Mouse (Mus musculus) right cerebral cortex, adult 2 months (tissue): Measurements from ENCODE around the gene Aknad1.

Source experiments
- DNase-seq, 2 experiments: peaks; one replicate each; pipeline ENCODE4 v3.0.0; 2021 to 2022; ENCODE audit warnings: low spot score in 2 of 2

Gene Aknad1

GRCm38 (mm10) chr3:108739045-108739708 is at the start of gene Aknad1:
Gene Aknad1 (plus strand): TSS chr3:108739658.
- DNase-seq: no peak

GRCm38 (mm10) chr3:108689979-108690378 is 49.5 kb upstream of the Aknad1 start:
- DNase-seq: no peak

DNA sequence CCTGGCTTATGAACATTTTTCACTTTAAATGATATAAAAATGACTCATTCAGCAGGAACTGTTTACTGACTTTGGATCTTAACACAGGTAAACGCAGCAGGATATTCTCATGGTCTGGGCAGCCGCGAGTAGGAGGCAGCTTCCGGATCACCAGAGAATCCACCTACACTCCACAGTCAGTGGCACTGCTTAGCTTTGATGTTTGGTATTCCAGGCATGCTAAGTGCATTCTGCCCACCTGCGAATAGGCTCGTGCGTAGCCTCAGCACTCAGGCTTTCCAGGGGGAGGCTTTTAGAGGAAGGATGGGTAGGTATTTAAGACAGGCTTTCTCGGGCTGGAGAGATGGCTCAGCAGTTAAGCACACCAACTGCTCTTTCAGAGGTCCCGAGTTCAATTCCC is 45.1 kb upstream of the Aknad1 start:
- peak; percentile 45 to 56 for DNase-seq

DNA sequence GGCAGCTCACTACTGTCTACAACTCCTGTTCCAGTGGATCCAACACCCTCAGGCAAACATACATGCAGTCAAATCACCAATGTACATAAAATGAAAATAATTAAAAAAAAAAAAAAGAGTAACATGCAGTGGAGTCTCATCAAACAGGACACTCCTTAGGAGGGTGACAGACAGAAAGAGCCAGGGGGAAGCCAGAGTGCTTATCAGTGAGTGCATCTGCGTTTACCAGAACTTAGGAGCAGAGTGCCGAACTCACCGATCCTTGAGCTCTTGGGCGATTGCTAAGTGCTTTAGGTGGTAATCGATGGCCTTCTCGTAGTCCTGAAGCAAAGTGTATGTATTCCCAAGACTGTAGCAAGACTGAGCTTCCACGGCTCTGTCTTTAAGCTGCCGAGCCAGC is 40.8 kb upstream of the Aknad1 start:
- DNase-seq: no peak

DNA sequence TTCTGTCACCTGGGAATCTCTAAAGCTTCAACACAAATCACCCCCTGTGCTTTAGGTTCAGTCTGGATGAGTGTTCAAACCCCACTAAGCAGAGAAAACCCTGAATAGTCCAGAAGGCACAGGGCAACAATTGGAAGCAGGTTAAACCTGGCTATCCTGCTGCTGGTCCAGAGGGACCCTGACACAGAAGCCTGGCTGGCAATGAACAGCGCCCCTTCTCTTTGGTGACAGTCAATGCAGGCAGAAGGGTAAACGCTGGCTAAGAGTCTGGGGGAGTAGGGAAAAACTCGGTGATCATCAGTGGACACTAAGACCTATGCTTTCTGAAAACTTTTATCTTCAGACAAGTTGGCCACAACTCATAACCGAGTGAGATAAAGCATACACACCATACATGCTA is 39.7 kb upstream of the Aknad1 start:
- no peak for DNase-seq

DNA sequence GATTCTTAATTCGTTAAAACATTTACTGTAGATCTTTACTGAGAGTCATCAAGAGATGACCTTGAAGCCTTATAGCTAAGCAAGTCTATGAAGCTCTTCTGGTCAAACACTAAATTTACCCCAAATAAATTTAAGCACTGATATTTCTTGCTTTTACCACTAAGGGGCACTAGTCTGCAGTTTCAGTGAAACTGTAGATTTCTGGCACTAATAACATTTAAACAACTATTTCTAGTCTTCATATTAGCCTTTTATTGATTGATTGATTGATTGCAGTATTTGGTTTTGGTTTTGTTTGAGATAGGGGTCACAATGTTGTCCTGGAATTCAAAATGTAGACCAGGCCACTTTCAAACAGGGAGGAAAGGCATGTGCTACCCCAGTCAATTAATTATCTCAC is 38.2 kb upstream of the Aknad1 start:
- DNase-seq: no peak

GRCm38 (mm10) chr3:108702789-108703188 is 36.7 kb upstream of the Aknad1 start:
- no peak for DNase-seq

DNA sequence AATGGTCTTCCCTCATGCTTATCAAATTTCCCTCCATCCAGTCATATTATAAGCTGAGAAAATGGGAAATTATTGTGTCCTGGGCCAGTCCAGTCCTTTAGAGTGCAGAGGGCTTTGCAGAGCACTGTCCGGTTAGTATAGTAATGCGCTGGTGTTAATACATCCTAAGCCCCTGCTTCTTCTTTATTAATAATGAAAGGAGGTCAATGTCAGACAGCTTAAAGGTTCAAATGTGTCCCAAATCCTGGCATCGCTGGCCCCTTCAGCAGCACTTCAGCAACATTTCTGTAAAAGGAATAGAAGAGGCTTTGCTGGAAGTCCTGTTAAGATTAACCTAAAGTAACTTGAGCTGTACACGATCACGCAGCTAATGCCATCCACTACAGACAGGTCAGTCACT is 28.2 kb upstream of the Aknad1 start:
- no peak for DNase-seq

DNA sequence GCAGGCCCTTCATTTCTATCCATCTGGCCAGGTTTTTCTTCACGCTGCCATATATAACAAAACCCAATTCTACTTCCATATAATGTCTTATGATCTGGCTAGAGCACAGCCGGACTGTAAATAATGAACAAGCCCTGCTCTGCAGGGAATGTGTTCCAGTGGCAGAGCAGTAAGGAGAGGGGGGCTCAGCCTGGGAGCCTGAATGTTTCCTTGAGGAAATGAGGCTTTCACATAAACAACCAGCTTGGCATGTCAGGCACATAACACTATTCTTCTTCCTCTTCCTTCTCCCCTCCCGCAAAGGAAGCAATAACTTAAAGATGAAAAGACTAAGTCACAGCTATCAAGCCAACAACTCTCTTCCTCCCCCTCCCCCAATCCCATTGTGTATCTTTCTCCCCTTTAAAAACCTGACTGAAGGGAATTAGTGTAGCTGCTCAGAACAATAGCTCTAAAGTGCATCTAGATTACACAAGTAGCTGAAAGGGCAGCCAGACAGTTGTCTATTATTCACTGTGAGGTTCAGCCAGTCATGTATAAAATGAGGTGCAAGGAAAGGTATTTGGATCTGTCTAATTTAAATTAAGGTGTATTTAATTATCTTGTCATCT is 26.3 kb upstream of the Aknad1 start:
- DNase-seq: no peak

DNA sequence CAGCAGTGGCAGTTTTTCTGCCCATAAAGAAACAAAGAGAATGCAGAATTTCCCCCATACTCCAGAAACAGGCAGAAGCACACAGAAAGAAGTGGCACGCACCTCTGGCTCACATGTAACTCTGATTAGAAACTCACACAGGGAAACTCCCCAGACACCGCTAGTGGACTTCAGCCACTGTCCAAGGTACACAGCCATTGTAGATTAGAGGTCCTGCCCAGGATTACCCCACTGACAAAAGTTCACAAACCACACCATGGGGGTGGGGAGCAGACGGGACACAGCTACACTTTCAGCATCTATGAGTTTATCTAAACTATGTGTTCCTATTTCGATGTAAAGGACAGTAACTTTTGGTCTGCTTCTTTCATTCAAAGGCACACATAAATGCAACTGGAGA is 24.6 kb upstream of the Aknad1 start:
- DNase-seq: no peak

DNA sequence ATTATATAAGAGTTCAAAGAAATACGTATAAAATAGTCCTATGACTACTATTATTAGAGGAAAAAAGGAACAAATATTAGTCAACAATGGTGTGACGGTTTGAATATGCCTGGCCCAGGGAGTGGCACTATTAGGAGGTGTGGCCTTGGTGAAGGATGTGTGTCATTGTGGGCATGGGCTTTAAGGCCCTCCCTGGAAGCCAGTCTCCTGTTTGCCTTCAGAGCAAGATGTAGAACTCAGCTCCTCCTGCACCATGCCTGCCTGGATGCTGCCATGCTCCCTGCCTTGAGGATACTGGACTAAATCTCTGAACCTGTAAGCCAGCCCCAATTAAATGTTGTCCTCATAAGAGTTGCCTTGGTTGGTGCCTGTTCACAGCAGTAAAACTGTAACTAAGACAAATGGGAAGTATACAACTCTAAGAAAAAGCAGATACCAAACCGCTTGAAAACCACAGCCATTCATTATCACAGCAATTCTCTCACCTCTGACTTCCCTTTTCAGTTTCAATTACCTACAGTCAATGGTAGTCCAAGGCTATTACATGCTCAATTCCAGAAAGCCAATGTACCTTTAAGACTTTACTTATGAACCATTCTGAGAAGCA is 21.5 kb upstream of the Aknad1 start:
- no peak for DNase-seq

GRCm38 (mm10) chr3:108719357-108719756 is 20.1 kb upstream of the Aknad1 start:
- DNase-seq: no peak

GRCm38 (mm10) chr3:108719761-108720160 is 19.7 kb upstream of the Aknad1 start:
- no peak for DNase-seq

- DNase-seq: peak; percentile 52 to 54
Measured at GRCm38 (mm10) chr3:108721076-108721991, 18.1 kb upstream of the Aknad1 start.

GRCm38 (mm10) chr3:108722036-108722872 is 17.2 kb upstream of the Aknad1 start, which contains the start of gene Gpsm2:
Gene Gpsm2 (minus strand): TSS chr3:108722309.
- DNase-seq: peak; percentile 92 to 95

DNA sequence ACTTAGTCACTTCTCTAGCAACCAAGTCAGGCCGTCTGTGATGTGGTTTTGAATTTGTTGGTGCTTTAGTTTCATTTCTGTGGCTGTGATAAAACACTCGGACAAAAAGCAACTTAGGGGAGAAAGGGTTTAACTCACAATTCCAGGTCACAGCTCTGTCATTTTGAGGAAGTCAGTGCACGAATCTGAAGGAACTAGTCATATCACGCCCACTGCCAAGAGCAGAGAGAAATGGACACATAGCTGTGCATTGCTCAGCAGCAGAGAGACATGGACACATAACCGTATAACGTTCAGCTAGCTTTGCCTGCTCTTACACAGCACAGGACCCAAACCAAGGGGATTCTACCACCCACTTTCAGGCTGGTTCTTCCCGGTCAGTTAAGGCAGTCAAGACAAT is 13.0 kb upstream of the Aknad1 start:
- DNase-seq: no peak

- DNase-seq: no peak
Measured at GRCm38 (mm10) chr3:108727344-108727743, 12.1 kb upstream of the Aknad1 start.

GRCm38 (mm10) chr3:108727776-108728175 is 11.7 kb upstream of the Aknad1 start:
- DNase-seq: no peak

- no peak for DNase-seq
Measured at GRCm38 (mm10) chr3:108730316-108730715, 9.1 kb upstream of the Aknad1 start.

- no peak for DNase-seq
Measured at GRCm38 (mm10) chr3:108737761-108738160, 1.7 kb upstream of the Aknad1 start.

DNA sequence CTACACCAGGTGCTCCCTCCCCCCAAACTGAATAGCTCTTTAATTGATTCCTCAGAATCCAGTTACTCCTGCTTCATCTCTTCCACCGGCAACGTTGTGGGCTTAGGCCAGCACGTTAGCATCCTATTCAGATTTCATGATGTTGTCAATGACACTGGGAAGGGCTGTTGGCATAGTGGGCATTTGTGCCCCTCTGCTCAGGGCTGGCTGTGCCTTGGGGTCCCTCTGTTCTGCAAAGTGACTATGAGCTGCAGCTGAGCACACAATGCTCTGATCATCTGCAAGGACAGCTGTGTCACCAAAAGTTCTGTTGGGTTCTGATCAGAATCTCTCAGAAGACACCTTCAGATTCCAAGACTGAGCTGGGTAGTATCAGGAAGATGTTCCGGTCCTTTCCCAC is 4.6 kb downstream of the Aknad1 start:
- no peak for DNase-seq
